Mouse (Mus musculus) heart, embryonic 10.5 days (tissue): ENCODE results near the gene Cap2. TPM values are rescaled to one million over a fixed set of nuclear protein-coding genes. Genes with fewer than 3 reads are reported as not detected.
A peak's percentile ranks its signal among the peaks of the same experiment; 100 is the strongest.

Experiments
- DNase-seq: peaks from one replicate; pipeline ENCODE4 v3.0.0-alpha.2; 2017; ENCODE audit warnings: low spot score
- H3K27ac ChIP-seq: fragments of 300-500 bp; sonication (generic); 2 replicates; pipeline ENCODE4 v1.5.1; 2016; ENCODE audit warnings: mild to moderate bottlenecking
- H3K27me3 ChIP-seq: fragments of 300-500 bp; sonication (generic); 2 replicates; pipeline ENCODE4 v1.6.1; 2016; ENCODE audit warnings: mild to moderate bottlenecking; ENCODE audit not compliant: poor library complexity, insufficient read depth, severe bottlenecking
- H3K36me3 ChIP-seq: fragments of 300-500 bp; sonication (generic); 2 replicates; pipeline ENCODE4 v1.6.1; 2016; ENCODE audit warnings: mild to moderate bottlenecking, moderate library complexity
- H3K4me1 ChIP-seq: fragments of 300-500 bp; sonication (generic); 2 replicates; pipeline ENCODE4 v1.6.1; 2016; ENCODE audit warnings: mild to moderate bottlenecking
- H3K4me3 ChIP-seq: fragments of 300-500 bp; sonication (generic); 2 replicates; pipeline ENCODE4 v1.5.1; 2016; ENCODE audit warnings: mild to moderate bottlenecking, moderate library complexity
- H3K9me3 ChIP-seq: fragments of 300-500 bp; sonication (generic); 2 replicates; pipeline ENCODE4 v1.6.1; 2016; ENCODE audit warnings: mild to moderate bottlenecking, moderate library complexity
- WGBS: fragments of 180-500 bp; shearing (Covaris S2); methylation state at CpG from one replicate; pipeline ENCODE4 v1.1.7; 2016; 5-methylcytosine and 5-hydroxymethylcytosine counted together
- polyA plus RNA-seq: library from polyadenylated mRNA; unstranded; fragments of >200 nt; fragmentation: Nextera tagmentation; extraction: Ambion mirVana; gene quantifications from 2 replicates; pipeline ENCODE4 v1.2.1, GENCODE M21; 2016

Cap2 gene
- polyA plus RNA-seq, 1 experiment from 2014 or later, result 101 TPM

DNA sequence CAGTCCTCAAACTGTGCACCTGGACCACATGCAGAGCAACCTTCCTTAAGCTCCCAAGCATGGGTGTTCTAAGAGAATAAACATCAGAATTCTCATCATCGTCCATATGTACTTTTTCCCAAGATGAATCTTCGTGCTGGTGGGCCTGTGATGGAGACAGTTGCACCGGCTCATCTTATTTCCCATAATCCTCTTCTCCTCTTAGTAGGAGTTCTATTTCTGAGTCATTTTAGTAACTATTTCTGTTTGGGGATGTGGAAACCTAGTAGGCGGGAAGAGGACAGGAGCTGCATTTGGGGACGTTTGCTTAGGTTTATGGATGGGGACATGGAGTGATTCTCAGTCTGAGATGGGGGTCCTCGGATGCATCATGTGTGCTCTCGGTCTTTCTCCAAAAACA lies 8.8 kb downstream of the Cap2 start:
- 91% methylated on average over 7 of the region's 7 CpGs for WGBS
- peaks cover 39% of the 10 kb centered on the region for H3K4me1 ChIP-seq

GRCm38 (mm10) chr13:46514484-46514883 lies 12.8 kb downstream of the Cap2 start:
- peak overlapping the region; percentile 77; the same call in 1 of the 2 replicates for H3K27ac ChIP-seq
- 86% methylated on average over 10 of the region's 10 CpGs for WGBS
- no peak for DNase-seq
- H3K9me3 ChIP-seq, result no peaks in the 10 kb centered on the region
- peaks cover 9% of the 10 kb centered on the region; the same call in 1 of the 2 replicates for H3K36me3 ChIP-seq
- peaks cover 38% of the 10 kb centered on the region for H3K4me1 ChIP-seq
- no peaks in the 10 kb centered on the region for H3K27me3 ChIP-seq
- no peak overlapping the region for H3K4me3 ChIP-seq

More for the DNA sequence above, 8.8 kb downstream of the Cap2 start:
- Histone ChIP-seq H3K4me3 (no peak overlapping the region), H3K27me3 (no peaks in the 10 kb centered on the region), H3K9me3 (no peaks in the 10 kb centered on the region), H3K27ac (no peak overlapping the region), H3K36me3 (peaks cover 11% of the 10 kb centered on the region; the same call in 1 of the 2 replicates)
- DNase-seq, result no peak

DNA sequence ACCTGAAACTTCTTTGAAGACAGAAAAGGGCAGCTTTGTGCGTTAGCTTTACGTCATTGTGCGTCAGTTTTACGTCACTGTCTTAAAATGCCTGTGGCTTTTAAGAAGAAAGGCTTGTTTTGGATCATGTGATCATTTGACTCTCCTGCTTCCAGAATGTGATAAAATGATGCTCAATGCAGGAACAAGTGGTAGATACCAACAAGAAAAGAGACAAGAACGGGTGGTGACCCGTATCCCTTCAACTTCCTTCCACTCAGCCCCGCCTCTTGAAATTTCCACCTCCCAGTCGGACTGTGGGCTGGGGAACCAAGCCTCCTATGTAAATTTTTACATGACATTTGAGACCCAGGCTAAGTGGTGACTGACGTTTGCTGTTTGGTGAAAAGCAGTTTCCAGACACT lies 13.5 kb downstream of the Cap2 start:
- Histone ChIP-seq H3K9me3 (no peaks in the 10 kb centered on the region), H3K4me3 (no peak overlapping the region), H3K4me1 (peaks cover 38% of the 10 kb centered on the region), H3K27ac (peak overlapping the region; percentile 77; the same call in 1 of the 2 replicates), H3K36me3 (peaks cover 10% of the 10 kb centered on the region; the same call in 1 of the 2 replicates), H3K27me3 (no peaks in the 10 kb centered on the region)
- DNase-seq, result peak; percentile 77
- 49% methylated on average over 9 of the region's 9 CpGs for WGBS

GRCm38 (mm10) chr13:46515524-46515923 lies 13.9 kb downstream of the Cap2 start:
- no peaks in the 10 kb centered on the region for H3K9me3 ChIP-seq
- H3K27ac ChIP-seq, result peak overlapping the region; percentile 77; the same call in 1 of the 2 replicates
- no peak for DNase-seq
- 64% methylated on average over 10 of the region's 10 CpGs for WGBS
- H3K4me1 ChIP-seq, result peaks cover 41% of the 10 kb centered on the region
- H3K36me3 ChIP-seq, result peaks cover 10% of the 10 kb centered on the region; the same call in 1 of the 2 replicates
- H3K4me3 ChIP-seq, result no peak overlapping the region
- H3K27me3 ChIP-seq, result no peaks in the 10 kb centered on the region

GRCm38 (mm10) chr13:46516183-46516582 lies 14.5 kb downstream of the Cap2 start:
- Histone ChIP-seq H3K27me3 (no peaks in the 10 kb centered on the region), H3K4me3 (0 out of 2 replicates have a peak overlapping the region, but pooled peaks have one; percentile 24), H3K9me3 (no peaks in the 10 kb centered on the region), H3K4me1 (peaks cover 42% of the 10 kb centered on the region), H3K27ac (peak overlapping the region; percentile 77), H3K36me3 (peaks cover 10% of the 10 kb centered on the region; the same call in 1 of the 2 replicates)
- peak; percentile 94 for DNase-seq
- 29% methylated on average over 7 of the region's 7 CpGs for WGBS

- H3K4me3 ChIP-seq, result no peak overlapping the region
- peak overlapping the region; percentile 77 for H3K27ac ChIP-seq
- 57% methylated on average over 4 of the region's 4 CpGs for whole genome bisulfite sequencing
- peaks cover 6% of the 10 kb centered on the region; the same call in 1 of the 2 replicates for H3K36me3 ChIP-seq
- H3K27me3 ChIP-seq, result no peaks in the 10 kb centered on the region
- no peak for DNase-seq
- no peaks in the 10 kb centered on the region for H3K9me3 ChIP-seq
- H3K4me1 ChIP-seq, result peaks cover 44% of the 10 kb centered on the region
These were observed 15.6 kb downstream of the Cap2 start for GRCm38 (mm10) chr13:46517211-46517685.

DNA sequence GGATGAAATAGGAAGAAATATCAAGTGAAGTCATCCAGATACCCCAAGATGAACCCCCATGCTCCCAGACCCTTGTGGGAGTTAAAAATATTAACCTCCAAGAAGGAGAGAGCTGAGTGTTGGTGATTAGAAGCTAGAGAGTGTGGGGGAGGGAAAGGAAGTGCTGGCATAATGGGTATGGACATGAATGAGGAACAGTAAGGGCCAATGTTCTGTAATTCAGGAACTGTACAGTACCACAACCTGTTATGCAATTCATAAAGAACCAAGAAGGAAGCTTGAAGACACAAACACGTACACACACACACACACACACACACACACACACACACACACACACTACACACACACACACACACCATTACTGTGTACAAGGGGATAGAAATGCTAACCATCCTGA lies 19.8 kb downstream of the Cap2 start:
- no peak overlapping the region for H3K27ac ChIP-seq

GRCm38 (mm10) chr13:46522798-46523197 lies 21.1 kb downstream of the Cap2 start:
- Histone ChIP-seq H3K36me3 (peaks cover 19% of the 10 kb centered on the region; the same call in 1 of the 2 replicates), H3K27me3 (no peaks in the 10 kb centered on the region), H3K4me1 (peaks cover 43% of the 10 kb centered on the region), H3K27ac (peak overlapping the region; percentile 85), H3K4me3 (no peak overlapping the region), H3K9me3 (no peaks in the 10 kb centered on the region)
- DNase-seq, result peak; percentile 77
- 21% methylated on average over 4 of the region's 4 CpGs for WGBS

More for the DNA sequence above, 19.8 kb downstream of the Cap2 start:
- 83% methylated on average over 1 of the region's 1 CpGs for WGBS
- H3K4me3 ChIP-seq, result no peak overlapping the region
- no peaks in the 10 kb centered on the region for H3K27me3 ChIP-seq
- DNase-seq, result peak; percentile 28
- peaks cover 56% of the 10 kb centered on the region for H3K4me1 ChIP-seq
- no peaks in the 10 kb centered on the region for H3K9me3 ChIP-seq
- H3K36me3 ChIP-seq, result peaks cover 16% of the 10 kb centered on the region; the same call in 1 of the 2 replicates

DNA sequence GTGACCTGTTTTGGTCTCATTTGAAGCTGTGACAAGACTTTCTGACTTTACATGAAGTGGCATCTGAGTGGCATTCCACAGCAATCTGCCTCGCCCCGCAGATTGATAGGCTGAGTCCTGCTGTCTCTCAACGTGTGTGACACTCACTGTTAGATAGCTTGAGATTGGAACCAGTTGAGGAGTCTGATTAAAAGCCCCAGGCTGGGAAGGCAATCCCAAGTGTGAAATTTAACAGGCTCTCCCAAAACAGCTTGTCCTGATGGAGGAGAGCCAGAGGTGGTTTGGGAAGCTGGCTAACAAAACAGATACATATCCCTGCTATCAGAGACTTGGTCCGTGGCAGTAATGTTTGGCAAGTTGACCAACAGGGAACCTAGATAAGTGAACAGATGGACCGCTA lies 21.6 kb downstream of the Cap2 start:
- peak; percentile 78 for DNase-seq
- Histone ChIP-seq H3K4me3 (no peak overlapping the region; the same call in 1 of the 2 replicates), H3K27me3 (no peaks in the 10 kb centered on the region), H3K36me3 (peaks cover 19% of the 10 kb centered on the region; the same call in 1 of the 2 replicates), H3K9me3 (no peaks in the 10 kb centered on the region), H3K27ac (peak overlapping the region; percentile 85), H3K4me1 (peaks cover 43% of the 10 kb centered on the region)
- WGBS, result 16% methylated on average over 5 of the region's 5 CpGs

GRCm38 (mm10) chr13:46523712-46524111 lies 22.1 kb downstream of the Cap2 start:
- Histone ChIP-seq H3K36me3 (peaks cover 19% of the 10 kb centered on the region; the same call in 1 of the 2 replicates), H3K9me3 (no peaks in the 10 kb centered on the region), H3K27ac (peak overlapping the region; percentile 85), H3K27me3 (no peaks in the 10 kb centered on the region), H3K4me3 (peak overlapping the region; percentile 15), H3K4me1 (peaks cover 43% of the 10 kb centered on the region)
- WGBS, result 36% methylated on average over 12 of the region's 12 CpGs
- DNase-seq, result no peak

GRCm38 (mm10) chr13:46525295-46526255 lies 23.9 kb downstream of the Cap2 start:
- H3K27ac ChIP-seq, result peak overlapping the region; percentile 85
- peaks cover 58% of the 10 kb centered on the region for H3K4me1 ChIP-seq
- H3K4me3 ChIP-seq, result no peak overlapping the region
- no peaks in the 10 kb centered on the region for H3K9me3 ChIP-seq
- H3K27me3 ChIP-seq, result no peaks in the 10 kb centered on the region
- no peak for DNase-seq
- H3K36me3 ChIP-seq, result peaks cover 14% of the 10 kb centered on the region; the same call in 1 of the 2 replicates
- WGBS, result 75% methylated on average over 18 of the region's 18 CpGs

DNA sequence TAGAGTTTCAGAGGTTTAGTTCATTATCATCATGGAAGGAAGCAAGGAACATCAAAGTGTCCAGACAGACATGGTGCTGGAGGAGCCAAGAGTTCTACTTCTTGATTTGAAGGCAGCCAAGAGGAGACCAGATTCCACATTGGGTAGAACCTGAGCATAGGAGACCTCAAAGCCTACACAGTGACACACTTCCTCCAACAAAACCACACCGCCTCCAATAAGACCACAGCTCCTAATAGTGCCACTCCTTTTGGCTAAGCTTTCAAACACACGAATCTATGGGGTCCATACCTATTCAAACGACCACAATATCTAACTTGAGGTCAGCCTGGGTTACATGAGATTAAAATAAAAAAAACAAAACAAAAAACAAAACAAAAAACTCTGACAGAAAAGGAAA lies 25.0 kb downstream of the Cap2 start:
- Histone ChIP-seq H3K36me3 (peaks cover 19% of the 10 kb centered on the region), H3K4me1 (peaks cover 60% of the 10 kb centered on the region), H3K27ac (no peak overlapping the region), H3K4me3 (no peak overlapping the region), H3K9me3 (no peaks in the 10 kb centered on the region), H3K27me3 (no peaks in the 10 kb centered on the region)
- WGBS, result 83% methylated on average over 3 of the region's 3 CpGs
- DNase-seq, result no peak

DNA sequence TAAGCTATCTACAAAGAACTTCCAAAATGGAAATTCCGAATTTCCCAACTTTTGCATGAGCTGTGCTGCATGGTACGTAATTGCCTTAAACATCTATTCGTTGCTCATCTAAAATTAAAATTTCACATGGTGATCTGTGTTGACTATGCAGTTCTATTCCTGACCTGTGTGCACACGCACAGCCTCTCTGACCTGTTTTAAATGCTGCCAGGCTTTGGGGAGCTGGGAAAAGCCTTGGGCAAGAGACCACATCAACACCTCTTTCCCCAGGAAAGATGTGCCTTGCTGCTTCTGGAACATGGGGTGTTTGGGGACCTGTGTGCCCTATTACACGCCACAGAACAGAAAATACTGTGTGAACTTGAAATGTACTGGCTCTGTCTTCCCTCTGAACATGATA lies 25.7 kb downstream of the Cap2 start:
- DNase-seq, result no peak
- Histone ChIP-seq H3K36me3 (peaks cover 26% of the 10 kb centered on the region), H3K4me3 (no peak overlapping the region), H3K9me3 (no peaks in the 10 kb centered on the region), H3K4me1 (peaks cover 56% of the 10 kb centered on the region), H3K27me3 (no peaks in the 10 kb centered on the region), H3K27ac (no peak overlapping the region)
- 89% methylated on average over 5 of the region's 5 CpGs for WGBS
